Mouse (Mus musculus) left cerebral cortex, postnatal 4 days (tissue): Measurements from ENCODE around the gene Rbp3. TPM values are rescaled to one million over a fixed set of nuclear protein-coding genes. Genes with fewer than 3 reads are reported as not detected.

ENCODE experiments used
- DNase-seq: peaks from one replicate; pipeline ENCODE4 v3.0.0-alpha.2; 2022
- intact Hi-C: fragments of 180-260 bp; cut with DNase I; formaldehyde crosslinking; loops from one replicate; pipeline ENCODE4 v1.15.1; 2025
- total RNA-seq, 2 experiments: library from RNA; stranded (reverse); gene quantifications; 2 replicates each; pipeline ENCODE4 v1.2.3; 2021

Gene Rbp3
- total RNA-seq, 2 experiments from 2014 or later: 0.08 TPM; not detected in 1

DNA sequence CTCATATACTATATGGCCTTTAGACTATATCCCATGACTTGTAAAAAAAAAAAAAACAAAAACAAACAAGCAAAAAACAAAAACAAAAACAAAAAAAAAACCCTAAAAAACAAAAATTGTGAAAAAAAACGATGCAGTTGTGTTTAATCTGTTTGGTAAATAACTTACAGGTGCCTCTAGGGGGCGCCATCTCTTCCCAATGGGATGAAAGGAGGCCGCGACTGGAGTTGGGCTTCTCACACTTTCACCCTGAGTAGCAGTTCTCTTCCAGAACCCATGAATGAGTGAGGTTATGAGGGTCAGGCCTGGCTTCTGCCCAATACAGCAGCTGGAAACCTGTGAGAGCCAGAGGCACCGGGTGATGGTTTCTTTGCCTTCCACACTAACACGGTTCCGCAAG is 11.9 kb downstream of the Rbp3 start:
- intact Hi-C loops: no loop called here
- DNase-seq: no peak

DNA sequence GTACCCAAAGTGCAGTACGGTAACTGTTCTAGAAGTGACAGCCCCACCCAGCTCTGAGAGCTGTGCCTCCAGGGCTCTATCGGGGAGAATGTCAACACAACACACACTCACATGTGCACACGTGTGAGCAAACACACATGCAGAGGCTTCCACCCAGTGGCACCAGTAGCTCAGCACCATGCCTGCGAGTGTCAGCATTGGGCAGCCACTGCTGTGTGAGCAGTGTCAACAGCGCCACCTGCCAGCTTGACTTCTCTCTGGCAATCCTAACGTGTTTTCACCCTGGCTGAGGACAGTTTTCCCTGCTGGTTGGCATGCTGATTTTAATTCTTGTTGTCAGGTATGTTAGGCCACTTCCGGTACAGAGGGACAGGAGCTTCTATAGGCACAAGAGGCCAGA is 18.9 kb downstream of the Rbp3 start:
- intact Hi-C loops: no loop called here

DNA sequence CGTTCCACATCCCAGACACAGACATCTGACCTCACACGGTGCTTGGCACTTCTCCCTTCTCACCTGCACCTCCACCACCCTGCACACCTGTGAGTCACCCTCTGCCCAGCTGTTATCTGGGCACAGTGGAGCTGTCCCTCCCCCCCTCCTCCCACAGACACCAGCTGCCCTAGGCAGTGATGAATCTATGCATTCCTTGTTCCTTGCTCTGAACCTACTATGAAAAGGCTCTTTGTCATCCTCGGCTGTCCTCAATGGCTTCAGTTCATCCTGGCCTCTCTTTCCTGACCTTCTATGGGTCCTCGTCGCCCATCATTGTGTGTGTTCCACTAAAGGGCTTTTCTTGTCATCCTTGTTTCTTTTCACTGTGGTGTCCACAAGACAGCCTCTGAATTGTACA is 20.9 kb downstream of the Rbp3 start:
- no peak for DNase-seq
- intact Hi-C loops: no loop called here

More for the DNA sequence above, 18.9 kb downstream of the Rbp3 start:
- DNase-seq: peak; percentile 56

DNA sequence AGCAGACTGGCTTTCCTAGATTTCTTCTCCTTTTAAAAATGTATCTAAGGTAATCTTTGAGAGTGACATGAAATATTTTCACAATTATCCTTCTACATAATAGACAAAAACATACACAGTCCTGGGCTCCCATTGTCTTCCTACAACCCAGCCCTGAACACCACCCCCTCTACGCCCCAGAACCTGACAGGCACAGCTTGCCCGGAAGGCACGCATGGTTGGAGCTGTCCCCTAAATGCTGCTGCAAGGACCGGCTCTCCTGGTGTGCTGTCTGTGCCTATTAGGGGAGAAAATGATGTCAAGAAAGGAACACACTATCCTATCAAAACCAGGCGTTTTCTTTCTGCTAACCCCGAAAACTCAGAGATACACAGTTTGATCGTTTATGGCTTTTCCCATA is 23.9 kb downstream of the Rbp3 start:
- peak; percentile 56 for DNase-seq
- intact Hi-C loops: no loop called here

DNA sequence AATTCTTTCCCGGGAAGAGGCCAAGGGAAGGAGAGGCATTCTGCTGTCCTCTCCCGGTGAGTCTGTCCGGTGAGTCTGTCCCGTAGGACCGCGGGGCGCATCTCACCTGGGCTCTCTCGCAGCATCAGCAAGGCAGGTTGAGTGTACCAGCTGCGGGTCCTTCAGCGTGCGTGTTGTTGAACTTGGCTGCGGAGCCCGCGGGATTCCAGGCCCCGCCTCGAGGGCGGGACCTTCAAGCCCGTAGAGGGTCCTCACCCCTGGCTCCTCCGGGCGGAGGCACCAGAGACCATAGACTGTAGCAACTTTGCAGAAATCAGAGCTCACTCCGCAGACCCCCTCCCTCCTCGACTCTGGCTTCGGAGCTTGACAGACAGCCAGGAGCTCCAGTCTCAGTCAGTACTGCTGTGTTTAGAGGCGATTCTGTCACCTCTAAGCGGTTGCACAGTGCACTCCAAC is 24.8 kb downstream of the Rbp3 start, which contains the start of gene Zfp488:
TSS of gene Zfp488 (minus strand) at position 161 of the 456 bp plus-strand sequence.
- peak; percentile 60 for DNase-seq

DNA sequence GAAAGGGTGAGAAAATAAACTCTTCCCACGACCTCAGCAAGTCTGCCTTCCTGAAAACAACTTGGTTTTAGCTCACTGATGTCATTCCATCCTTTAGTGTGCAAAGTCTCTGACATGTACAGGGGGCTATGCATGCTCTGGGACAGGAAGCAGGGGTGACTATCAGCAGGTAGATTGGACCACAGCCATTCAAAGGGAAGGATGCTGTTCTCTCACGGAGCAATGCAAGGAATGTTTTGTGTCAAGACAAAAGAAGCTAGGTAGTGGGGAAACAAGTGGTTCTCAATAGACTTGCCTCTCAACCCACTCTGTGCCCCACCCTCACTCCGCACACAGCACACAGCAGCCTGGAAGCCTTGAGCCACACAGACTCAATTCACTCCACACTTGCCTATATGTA is 35.4 kb downstream of the Rbp3 start:
- no peak for DNase-seq
- intact Hi-C loops: no loop called here

More for the DNA sequence above, 24.8 kb downstream of the Rbp3 start, which contains the start of gene Zfp488:
- intact Hi-C loops: no loop called here

DNA sequence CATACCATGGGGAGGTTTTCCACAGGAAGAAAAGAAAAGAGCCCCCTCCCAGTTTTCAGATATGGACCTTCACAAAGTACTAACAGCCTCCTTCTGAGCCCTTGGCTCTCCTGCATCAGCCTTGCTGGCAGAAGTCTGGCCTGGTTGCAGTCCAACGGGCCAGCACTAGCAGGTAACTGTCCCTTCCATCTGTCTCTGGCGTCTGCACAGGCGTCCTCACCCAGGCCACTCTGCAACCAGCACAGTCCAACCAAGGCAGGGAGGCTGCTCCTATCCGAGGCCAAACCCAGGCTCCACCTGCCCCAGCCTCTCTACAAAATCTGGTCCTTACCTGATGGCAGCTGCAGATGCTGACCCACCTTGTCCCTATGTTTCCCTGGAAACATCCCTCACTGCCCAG is 38.2 kb downstream of the Rbp3 start:
- intact Hi-C loops: no loop called here
- no peak for DNase-seq

DNA sequence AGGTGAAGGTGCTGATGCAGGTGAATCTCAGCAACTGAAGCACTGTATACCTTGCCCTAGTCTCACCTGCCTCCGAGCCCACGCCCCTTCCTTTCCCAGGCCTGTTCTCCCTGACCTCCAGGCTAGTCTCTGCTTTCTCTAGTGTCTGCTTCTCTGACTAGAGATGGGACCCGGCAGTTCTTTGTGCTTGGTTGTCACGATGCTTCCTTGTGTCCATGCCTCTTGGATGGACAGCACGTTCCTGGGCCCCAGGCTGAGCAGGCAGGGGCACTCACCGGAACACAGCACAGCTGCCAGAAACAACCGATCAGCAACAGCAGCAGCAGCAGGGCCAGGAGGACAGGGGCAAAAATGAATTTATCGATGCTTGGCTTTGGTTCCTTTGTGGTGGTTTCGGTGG is 39.2 kb downstream of the Rbp3 start:
- intact Hi-C loops: no loop called here
- no peak for DNase-seq

DNA sequence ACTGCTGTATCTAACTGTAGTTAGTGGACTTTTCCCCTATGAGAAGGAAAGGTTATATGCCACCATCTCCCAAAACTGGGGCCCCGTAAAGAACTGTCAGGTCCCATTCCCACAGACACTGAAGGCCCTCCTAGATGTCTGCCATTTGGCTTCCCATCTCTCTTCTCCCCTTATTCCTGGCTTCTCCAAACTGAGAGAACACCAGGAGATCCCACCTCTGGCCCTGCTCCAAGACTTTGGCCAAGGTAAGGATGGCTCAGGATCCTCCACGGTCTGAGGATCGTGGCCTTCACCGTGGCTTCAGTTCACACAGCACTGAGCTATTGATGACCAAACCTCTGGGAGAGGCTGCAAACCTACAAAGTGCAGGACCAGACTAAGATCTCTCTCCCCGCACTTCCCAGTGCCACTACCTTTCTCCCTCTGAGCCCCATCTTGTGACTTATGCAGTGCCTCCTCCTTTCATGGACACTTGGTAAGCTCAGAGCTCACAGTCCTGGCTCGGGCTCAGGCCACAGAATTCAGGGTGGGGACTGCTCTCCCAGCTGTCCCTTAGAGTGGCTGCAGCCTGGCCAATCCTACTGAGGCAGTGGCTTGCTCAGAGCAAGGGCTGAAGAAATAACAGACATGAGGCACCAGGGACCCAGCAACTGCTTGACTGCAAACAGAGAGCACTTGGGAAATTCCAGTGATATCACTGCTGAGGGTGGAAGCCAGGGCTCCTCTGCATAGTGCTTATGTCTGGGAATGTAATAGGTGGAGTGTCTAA is 39.9 kb downstream of the Rbp3 start:
- DNase-seq: no peak
- intact Hi-C loops: no loop called here

DNA sequence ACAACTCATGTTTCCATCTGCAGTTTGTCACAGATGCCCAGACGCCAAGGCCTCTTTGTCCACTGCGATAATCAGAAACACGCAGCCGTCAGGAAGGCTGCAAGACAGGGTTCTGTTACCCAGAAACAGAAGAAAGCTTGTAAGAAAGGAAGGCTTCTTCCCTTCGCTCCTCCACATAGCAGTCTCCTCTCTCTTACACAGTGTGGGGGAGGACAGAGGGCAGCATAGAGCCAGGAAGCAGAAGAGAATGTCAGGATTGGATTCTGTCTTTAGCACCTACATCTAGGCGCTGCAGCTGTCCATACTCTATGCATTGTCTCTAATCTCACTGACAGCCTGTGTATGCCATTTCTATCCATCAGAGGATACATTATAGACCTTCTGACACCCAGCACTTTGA is 43.6 kb downstream of the Rbp3 start:
- DNase-seq: no peak
- intact Hi-C loops: no loop called here

DNA sequence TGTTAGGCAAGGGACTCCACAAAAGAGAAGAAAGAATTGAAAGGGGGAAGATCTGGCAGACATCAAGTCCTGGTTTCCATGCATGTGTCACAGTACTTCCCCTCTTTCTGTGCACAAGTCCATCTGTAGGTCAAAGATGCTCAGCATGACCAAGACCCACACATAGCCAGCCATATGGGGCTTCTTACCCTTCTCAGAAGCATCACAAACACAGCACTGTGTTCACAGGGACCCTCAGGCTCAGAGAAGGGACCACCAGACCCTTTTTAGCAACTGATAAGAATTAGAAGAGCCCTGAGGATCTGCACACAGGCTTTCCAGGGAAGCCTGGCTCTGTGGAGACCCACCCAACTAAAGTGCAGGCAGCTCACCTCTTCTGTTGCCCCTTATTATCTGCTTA is 46.3 kb downstream of the Rbp3 start:
- no peak for DNase-seq
- intact Hi-C loops: no loop called here

DNA sequence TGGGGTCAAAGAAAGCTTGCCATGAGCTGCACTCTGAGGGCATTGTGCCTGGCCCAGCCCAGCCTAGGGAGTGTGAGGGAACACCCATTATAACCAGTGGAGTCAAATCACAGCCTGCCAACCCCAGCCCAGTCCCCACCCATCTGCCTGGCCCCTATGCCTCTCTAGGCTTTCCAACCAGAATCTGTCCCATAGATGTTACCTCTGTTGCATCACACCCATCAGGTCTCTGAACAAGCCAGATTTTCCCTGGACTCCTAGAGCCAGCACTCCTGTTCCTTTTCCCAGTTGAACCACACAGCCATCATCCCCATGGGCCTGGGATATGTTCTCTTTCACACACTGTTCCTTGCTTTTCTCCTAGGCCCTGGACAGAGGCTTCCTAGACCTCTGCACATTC is 47.6 kb downstream of the Rbp3 start:
- DNase-seq: no peak
- intact Hi-C loops: no loop called here

DNA sequence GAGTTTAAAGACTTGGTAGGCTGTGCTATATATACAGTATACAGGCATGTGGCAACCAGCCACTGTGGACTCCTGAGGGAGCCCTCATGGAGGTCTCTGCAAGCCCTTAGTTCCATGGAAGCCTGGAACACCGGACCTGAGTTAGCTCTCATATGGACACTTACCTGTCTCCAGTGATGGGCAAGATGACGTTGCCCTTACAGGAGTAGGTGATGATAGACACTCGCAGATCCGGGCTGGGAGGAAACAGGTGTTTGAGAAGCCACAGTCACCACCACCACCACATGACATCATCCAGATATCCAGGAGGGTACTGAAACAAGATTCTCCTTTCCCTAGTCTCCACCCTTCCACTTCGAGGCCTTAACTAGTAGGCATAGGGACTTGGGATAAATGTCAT is 48.6 kb downstream of the Rbp3 start:
- no peak for DNase-seq
- intact Hi-C loops: no loop called here

Other genes starting within 250 kb of the Rbp3 start
- 1 to 10 TPM; 7.7 to 9.2 TPM for gene Gdf10, start 30.4 kb upstream of the Rbp3 start, total RNA-seq
- gene Gdf2, start 13.0 kb upstream of the Rbp3 start, total RNA-seq: not detected
- gene Zfp488, start 24.8 kb downstream of the Rbp3 start, total RNA-seq: 1 to 10 TPM; 2.3 to 2.9 TPM
- gene Gm30083, start 61.2 kb downstream of the Rbp3 start, total RNA-seq: not detected
- gene Gm5460, start 62.8 kb downstream of the Rbp3 start, total RNA-seq: not detected
- not detected for gene Antxrl, start 98.7 kb downstream of the Rbp3 start, total RNA-seq
- gene Anxa8, start 132.0 kb downstream of the Rbp3 start, total RNA-seq: under 1 TPM; 0.42 to 0.52 TPM
- not detected for gene A630023A22Rik, start 148.8 kb downstream of the Rbp3 start, total RNA-seq
- gene Npy4r, start 198.5 kb downstream of the Rbp3 start, total RNA-seq: under 1 TPM in 1 of 2 experiments, not detected in 1; 0.16 TPM
- gene Gprin2, start 247.7 kb downstream of the Rbp3 start, total RNA-seq: 10 to 100 TPM; 26.2 to 30.0 TPM